Mouse (Mus musculus): ENCODE measurements around the gene Glcci1. TPM values are rescaled to one million over a fixed set of nuclear protein-coding genes. Genes with fewer than 3 reads are reported as not detected.
"Not testable (repeated sequence)": the region's sequence is repeated elsewhere in the genome, so short reads cannot be mapped to it uniquely, and the experiment has no call there.

The Glcci1 gene
- total RNA-seq, 1 experiment from 2014 or later: 29.4 TPM

- no peak for DNase-seq
These were observed 14.1 kb upstream of the Glcci1 start for GRCm38 (mm10) chr6:8495109-8495826.

- DNase-seq: no peak
These were observed 13.6 kb upstream of the Glcci1 start for GRCm38 (mm10) chr6:8495827-8496222.

GRCm38 (mm10) chr6:8497234-8497867 is 12.0 kb upstream of the Glcci1 start:
- DNase-seq: no peak

- no peak for DNase-seq
These were observed 11.5 kb upstream of the Glcci1 start for GRCm38 (mm10) chr6:8497868-8498257.

- DNase-seq: no peak
These were observed 10.4 kb upstream of the Glcci1 start for GRCm38 (mm10) chr6:8498961-8499360.

GRCm38 (mm10) chr6:8503953-8504352 is 5.4 kb upstream of the Glcci1 start:
- DNase-seq: no peak

- DNase-seq: no peak
These were observed 4.7 kb upstream of the Glcci1 start for GRCm38 (mm10) chr6:8504521-8505228.

GRCm38 (mm10) chr6:8506631-8507030 is 2.8 kb upstream of the Glcci1 start:
- no peak for DNase-seq

- DNase-seq: peak; percentile 98
These were observed 390 bp upstream of the Glcci1 start for GRCm38 (mm10) chr6:8508883-8509536.

- DNase-seq: peak; percentile 40
These were observed 812 bp downstream of the Glcci1 start for GRCm38 (mm10) chr6:8509961-8510863.

GRCm38 (mm10) chr6:8510864-8511428 is 1.5 kb downstream of the Glcci1 start:
- no peak for DNase-seq

- DNase-seq: no peak
These were observed 2.0 kb downstream of the Glcci1 start for GRCm38 (mm10) chr6:8511447-8511846.

- no peak for DNase-seq
These were observed 3.0 kb downstream of the Glcci1 start for GRCm38 (mm10) chr6:8512416-8512815.

- DNase-seq: no peak
These were observed 10.3 kb downstream of the Glcci1 start for GRCm38 (mm10) chr6:8519687-8520086.

GRCm38 (mm10) chr6:8521231-8521630 is 11.8 kb downstream of the Glcci1 start:
- DNase-seq: no peak

- no peak for DNase-seq
These were observed 15.3 kb downstream of the Glcci1 start for GRCm38 (mm10) chr6:8524717-8525116.

GRCm38 (mm10) chr6:8531104-8531894 is 21.9 kb downstream of the Glcci1 start:
- DNase-seq: no peak

GRCm38 (mm10) chr6:8536944-8537343 is 27.5 kb downstream of the Glcci1 start:
- DNase-seq: no peak

GRCm38 (mm10) chr6:8541531-8541930 is 32.1 kb downstream of the Glcci1 start:
- not testable (repeated sequence) for DNase-seq

GRCm38 (mm10) chr6:8544822-8545221 is 35.4 kb downstream of the Glcci1 start:
- no peak for DNase-seq

GRCm38 (mm10) chr6:8545780-8546179 is 36.4 kb downstream of the Glcci1 start:
- DNase-seq: no peak
